Mouse (Mus musculus) thymus, postnatal 4 days (tissue): ENCODE measurements around the gene Umodl1.

Experiments
- DNase-seq: peaks from one replicate; pipeline ENCODE4 v3.0.0; 2021

The Umodl1 gene

GRCm38 (mm10) chr17:30954340-30954739 is at the start of gene Umodl1:
Gene Umodl1 (plus strand): TSS chr17:30954640.
- no peak for DNase-seq

GRCm38 (mm10) chr17:30907577-30907976 is 46.9 kb upstream of the Umodl1 start:
- DNase-seq, result no peak

- DNase-seq, result no peak
These were observed 43.3 kb upstream of the Umodl1 start for GRCm38 (mm10) chr17:30910866-30911731.

GRCm38 (mm10) chr17:30911732-30912088 is 42.7 kb upstream of the Umodl1 start:
- DNase-seq, result no peak

GRCm38 (mm10) chr17:30912536-30912935 is 41.9 kb upstream of the Umodl1 start:
- DNase-seq, result no peak

GRCm38 (mm10) chr17:30914264-30914663 is 40.2 kb upstream of the Umodl1 start:
- no peak for DNase-seq

- no peak for DNase-seq
These were observed 30.9 kb upstream of the Umodl1 start for GRCm38 (mm10) chr17:30923566-30923965.

- DNase-seq, result no peak
These were observed 23.6 kb upstream of the Umodl1 start for GRCm38 (mm10) chr17:30930827-30931226.

- no peak for DNase-seq
These were observed 21.6 kb upstream of the Umodl1 start for GRCm38 (mm10) chr17:30932836-30933235.

- DNase-seq, result no peak
These were observed 19.1 kb upstream of the Umodl1 start for GRCm38 (mm10) chr17:30935301-30935700.

- peak; percentile 35 for DNase-seq
These were observed 15.9 kb upstream of the Umodl1 start for GRCm38 (mm10) chr17:30938554-30938953.

GRCm38 (mm10) chr17:30948382-30948781 is 6.1 kb upstream of the Umodl1 start:
- DNase-seq, result no peak

GRCm38 (mm10) chr17:30950780-30951179 is 3.7 kb upstream of the Umodl1 start:
- peak; percentile 86 for DNase-seq

GRCm38 (mm10) chr17:30951600-30951999 is 2.8 kb upstream of the Umodl1 start:
- no peak for DNase-seq

GRCm38 (mm10) chr17:30961936-30962592 is 7.6 kb downstream of the Umodl1 start:
- peak; percentile 29 for DNase-seq

- DNase-seq, result no peak
These were observed 8.4 kb downstream of the Umodl1 start for GRCm38 (mm10) chr17:30962880-30963279.

GRCm38 (mm10) chr17:30969983-30970382 is 15.5 kb downstream of the Umodl1 start:
- no peak for DNase-seq

- DNase-seq, result no peak
These were observed 17.4 kb downstream of the Umodl1 start for GRCm38 (mm10) chr17:30971877-30972276.

GRCm38 (mm10) chr17:30973332-30973731 is 18.9 kb downstream of the Umodl1 start:
- DNase-seq, result no peak

- no peak for DNase-seq
These were observed 22.9 kb downstream of the Umodl1 start for GRCm38 (mm10) chr17:30977290-30977689.

GRCm38 (mm10) chr17:30978556-30978955 is 24.1 kb downstream of the Umodl1 start:
- no peak for DNase-seq

GRCm38 (mm10) chr17:30983521-30983920 is 29.1 kb downstream of the Umodl1 start:
- no peak for DNase-seq

- peak; percentile 44 for DNase-seq
These were observed 35.8 kb downstream of the Umodl1 start for GRCm38 (mm10) chr17:30990254-30990653.

- peak; percentile 61 for DNase-seq
These were observed 41.9 kb downstream of the Umodl1 start for GRCm38 (mm10) chr17:30996296-30996695.
